Mouse (Mus musculus): ENCODE results near the gene Ckap2l. TPM values are rescaled to one million over a fixed set of nuclear protein-coding genes. Genes with fewer than 3 reads are reported as not detected.

Gene Ckap2l
- total RNA-seq, 2 experiments from 2014 or later = 26.3 to 54.4 TPM

DNA sequence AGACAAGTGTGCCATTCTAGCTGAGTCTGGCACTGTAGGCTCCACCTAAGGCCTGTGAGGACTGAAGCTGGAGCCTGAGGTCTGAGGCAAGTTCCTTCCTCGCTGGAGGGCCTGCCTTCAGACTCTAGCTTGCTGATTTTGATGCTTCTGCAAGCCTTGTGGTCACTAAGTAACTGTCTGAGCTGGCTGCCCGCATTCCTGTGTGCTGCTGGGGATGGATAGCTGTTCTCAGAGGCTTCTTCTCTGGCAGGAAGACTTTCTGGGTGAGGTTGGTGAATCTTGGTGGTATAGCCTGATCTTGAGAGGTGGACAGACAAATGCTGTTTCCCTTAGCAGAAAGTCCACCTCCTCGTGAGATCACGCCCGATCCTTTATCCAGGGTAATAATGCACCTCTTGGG is 29.3 kb downstream of the Ckap2l start:
- ATAC-seq (replicated peaks; ENCODE audit: low FRiP score, poor library complexity, severe bottlenecking) = no peak

DNA sequence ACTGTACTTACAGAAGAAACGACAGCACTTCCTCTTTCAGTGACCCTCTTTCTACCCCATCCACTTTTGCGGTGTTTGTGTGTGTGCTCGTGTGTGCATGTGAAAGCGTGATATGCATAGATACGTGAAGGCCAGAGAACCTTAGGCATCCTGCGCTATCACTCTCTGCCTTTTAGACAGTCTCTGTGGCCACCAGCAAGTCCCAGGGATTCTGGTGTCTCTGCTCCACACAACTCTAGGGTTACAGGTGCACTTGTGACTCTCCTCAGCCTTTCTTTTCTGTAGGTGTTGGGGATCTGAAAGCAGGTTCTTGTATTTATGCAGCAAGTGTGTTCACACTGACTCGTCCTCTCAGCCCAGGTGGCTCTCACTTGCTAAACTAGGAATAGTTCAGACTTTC is 31.7 kb downstream of the Ckap2l start:
- no peak for ATAC-seq (replicated peaks; ENCODE audit: low FRiP score, poor library complexity, severe bottlenecking)

DNA sequence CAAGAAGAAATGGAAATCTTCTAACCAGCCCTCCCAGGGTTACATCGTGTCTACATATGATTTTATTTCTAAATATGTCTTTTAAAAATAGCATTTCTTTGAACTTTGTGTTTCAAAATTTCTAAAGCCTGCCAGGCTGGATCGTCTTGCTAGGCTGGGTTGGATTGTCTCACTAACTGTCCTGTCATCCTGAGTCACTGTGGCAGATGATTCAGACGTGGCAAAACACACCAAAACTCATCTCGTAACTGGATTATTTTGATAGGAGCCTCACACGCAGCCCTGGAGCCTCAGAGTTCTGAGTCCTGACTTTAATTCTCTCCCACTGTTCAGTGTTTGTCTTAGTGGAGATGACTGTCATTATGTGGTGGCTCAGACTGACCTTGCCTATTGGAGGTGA is 33.9 kb downstream of the Ckap2l start:
- no peak for ATAC-seq (replicated peaks; ENCODE audit: low FRiP score, poor library complexity, severe bottlenecking)

DNA sequence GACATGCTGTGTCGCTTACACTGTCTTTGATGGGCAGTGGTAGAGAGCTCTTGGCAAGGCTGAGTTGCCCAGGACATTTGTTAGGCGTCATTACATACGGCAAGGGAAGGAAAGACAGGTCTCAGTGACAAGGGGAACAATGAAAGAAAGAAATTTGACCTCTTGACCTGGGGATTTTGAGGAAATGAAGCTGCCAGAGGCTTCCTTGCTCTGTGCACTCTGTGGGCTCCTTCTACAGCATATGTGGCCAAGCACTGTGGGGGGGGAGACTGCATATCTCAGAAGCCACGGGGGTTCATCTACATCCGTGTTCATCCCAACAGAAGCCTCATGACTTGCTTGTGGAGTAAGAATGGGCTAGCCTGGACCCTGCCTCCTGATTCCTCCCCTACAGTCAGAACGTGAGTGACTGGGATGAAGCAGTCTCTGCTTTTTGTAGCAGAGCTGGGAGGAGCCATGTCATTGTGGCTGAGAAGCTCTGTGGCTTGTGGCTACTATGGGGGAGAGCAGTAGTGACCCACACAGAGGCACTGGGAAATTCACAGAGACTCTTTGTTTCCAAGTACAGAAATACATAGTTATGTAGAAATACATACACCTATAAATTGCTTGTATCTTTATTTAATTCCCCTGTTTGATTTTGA is 35.7 kb downstream of the Ckap2l start:
- ATAC-seq (replicated peaks; ENCODE audit: low FRiP score, poor library complexity, severe bottlenecking) = no peak

DNA sequence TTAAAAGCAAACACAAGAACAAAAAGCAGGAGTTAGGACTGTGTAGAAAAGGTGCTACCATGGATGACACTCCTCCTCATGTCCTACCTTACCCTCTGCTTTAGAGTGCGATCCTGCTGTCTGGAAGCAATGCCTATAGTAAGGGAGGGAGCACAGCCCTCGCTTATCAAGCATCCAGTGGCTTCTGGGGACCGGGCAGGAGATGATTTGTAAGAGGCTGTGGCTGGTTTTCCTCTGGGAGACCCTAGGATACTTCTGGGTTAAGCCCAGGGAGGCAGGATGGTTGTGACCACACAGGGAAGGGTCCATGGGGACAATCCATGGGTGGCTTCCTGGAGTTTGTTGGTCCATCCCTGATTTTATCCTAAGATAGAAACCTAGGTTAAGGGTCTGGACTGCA is 36.4 kb downstream of the Ckap2l start:
- ATAC-seq (replicated peaks; ENCODE audit: low FRiP score, poor library complexity, severe bottlenecking) = no peak

DNA sequence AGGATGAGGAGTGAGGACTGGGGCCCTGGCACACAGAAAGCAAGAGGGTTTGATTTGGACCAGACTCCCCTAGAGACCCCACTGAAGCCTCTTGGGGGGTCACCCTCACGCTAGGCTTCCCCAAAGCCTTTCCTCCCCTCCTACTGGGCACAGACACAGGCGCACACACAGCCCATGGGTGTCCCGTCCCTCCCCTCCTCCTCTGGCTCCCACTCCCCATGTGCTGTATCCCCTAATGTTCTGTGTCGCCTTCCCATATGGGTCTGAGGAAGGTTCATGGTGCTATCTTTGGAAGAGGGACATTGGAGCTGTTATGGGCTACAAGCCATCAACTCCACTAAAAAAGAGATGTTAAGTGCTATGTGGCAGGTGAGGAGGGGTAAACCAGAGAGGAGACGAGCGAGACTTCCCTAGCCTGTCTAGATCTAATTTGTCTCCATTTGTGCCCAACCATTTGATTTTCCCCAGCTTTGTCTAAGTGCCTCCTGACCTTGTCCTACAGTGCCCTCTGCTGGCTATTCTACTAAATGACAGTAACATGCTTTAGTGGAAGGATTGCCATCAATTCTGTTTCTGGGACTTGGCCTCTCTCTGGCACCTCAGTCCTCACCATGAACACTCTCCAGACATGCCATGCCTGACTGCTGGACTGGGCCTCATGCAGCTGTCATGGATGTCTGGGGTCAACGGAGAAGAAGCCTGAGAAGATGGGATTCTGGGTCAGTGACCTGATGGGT is 38.4 kb downstream of the Ckap2l start:
- ATAC-seq (replicated peaks; ENCODE audit: low FRiP score, poor library complexity, severe bottlenecking) = peak; percentile 76

DNA sequence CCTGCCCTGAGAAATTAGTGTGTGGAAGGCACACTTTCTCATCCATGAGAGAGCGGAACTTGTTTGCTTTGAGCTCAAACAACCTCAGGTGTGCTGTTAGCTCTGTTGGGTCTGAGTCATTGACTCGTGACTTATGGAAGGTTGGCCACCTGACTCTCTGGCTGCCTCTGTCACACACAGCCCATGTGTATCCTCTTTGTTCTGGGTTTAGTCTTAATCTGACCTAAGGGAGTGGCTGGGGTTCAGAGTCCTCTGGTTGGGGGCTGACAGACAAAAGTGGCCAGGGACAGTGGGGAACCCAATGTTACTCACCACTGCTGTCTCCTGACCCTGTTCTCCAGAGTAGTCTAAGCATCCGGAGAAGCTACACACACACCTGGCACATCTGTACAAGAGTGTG is 39.0 kb downstream of the Ckap2l start:
- ATAC-seq (replicated peaks; ENCODE audit: low FRiP score, poor library complexity, severe bottlenecking) = no peak

DNA sequence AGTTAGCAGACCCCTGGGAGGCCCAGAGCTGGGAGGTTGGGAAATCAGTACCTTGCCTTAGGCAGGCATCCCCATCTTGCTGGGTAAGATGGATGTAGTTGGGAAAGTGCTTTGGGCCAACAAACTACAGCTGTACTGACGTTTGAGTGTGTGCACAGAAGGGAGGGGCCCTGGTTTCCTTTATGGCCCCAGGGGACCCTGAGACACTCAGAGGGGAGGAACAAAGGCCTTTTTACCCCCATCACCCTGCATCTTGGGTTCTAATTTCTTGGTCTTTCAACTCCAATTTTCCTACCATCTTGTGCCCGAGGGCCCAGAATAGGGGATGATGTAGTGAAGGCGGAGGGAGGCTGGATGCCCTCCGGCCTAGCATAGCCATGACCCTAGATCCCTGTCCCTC is 41.0 kb downstream of the Ckap2l start:
- no peak for ATAC-seq (replicated peaks; ENCODE audit: low FRiP score, poor library complexity, severe bottlenecking)

DNA sequence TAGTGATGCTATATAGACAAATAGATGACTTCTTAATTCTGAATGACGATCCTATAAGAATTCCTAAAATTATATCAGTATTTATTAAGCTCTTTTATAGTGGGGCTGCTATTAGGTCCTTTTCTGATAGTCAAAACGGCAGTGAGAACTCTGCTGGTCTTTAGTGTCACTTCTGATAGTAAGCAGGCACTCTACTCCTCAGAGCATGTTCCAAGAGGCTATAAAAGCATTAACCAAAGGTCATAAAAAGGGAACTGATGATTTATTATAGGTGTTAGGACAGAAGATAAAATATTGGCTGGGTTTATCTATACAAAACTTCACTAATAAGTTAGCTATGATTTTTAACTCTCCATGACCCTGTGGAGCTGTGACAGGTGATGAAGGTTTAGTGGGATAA is 42.9 kb downstream of the Ckap2l start:
- ATAC-seq (replicated peaks; ENCODE audit: low FRiP score, poor library complexity, severe bottlenecking) = no peak

DNA sequence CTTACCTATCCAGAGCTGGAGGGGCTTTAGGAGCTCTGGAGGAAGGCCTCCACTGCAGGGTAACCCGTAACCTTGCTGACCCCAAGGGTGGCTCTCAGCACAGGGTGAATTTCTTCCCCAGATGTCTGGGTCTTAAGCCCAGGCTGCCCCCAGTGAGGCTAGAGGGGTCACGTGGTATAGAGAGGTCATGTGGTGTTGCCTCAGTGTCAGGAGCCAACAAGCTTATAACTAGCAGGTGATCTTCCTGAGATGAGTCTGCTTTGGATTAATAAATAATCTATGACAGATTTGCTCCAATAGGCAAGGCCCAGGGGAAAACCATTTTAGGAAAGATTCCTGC is 43.4 kb downstream of the Ckap2l start:
- no peak for ATAC-seq (replicated peaks; ENCODE audit: low FRiP score, poor library complexity, severe bottlenecking)

DNA sequence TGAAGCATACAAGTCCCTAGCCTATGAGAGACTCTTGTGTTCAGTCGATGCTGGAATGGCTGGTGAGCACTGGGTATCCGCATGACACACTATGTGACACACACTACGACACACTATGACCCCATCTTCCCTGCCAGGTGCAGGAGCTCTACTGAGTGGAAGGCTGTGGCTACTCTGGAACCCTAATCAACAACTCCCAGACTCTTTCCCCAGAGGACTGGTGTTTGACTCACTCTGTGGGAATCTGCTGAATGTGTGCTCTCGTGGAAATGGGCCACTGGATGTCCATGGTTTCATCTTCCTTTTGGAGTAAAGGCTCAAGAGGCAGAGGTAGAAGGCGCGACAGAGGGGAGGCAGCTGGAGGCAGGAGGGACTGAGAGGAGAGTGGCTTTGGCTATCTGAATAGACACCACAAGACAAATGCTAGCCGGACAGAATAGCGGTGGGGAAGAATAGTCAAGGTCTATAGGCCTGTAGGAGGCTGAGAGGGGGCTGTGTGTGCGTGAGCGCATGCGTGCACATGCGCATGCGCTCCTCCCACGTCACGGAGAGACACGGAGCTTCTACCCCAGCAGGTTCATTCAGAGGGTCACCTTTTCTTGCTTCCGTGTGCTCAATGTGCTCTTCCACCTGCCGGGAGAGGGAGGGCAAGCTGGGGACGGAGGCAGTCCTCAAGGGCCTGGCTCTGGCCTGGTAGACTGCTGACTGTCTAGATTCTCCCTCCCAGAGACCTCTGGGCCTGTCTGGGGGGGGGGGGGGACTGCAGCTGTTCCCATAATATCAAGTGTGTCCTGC is 44.0 kb downstream of the Ckap2l start:
- ATAC-seq (replicated peaks; ENCODE audit: low FRiP score, poor library complexity, severe bottlenecking) = no peak

DNA sequence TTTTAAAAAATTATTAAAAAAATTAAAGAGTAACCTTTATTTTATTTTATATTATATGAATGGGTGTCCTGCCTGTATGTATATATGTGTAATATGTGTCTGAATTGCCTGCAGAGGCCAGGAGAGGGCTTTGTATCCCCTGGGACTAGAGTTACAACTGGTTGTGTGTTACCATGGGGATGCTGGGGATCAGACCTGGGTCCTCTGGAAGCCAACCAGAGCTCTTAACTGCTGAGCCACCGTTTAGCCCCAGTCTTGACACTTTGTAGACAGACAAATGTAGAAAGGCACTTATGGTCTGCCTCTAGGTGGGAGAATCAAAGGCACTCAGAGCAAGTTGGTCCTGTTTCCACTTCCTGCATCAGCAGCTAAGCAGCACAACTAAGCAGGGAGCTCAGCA is 47.7 kb downstream of the Ckap2l start:
- ATAC-seq (replicated peaks; ENCODE audit: low FRiP score, poor library complexity, severe bottlenecking) = no peak

DNA sequence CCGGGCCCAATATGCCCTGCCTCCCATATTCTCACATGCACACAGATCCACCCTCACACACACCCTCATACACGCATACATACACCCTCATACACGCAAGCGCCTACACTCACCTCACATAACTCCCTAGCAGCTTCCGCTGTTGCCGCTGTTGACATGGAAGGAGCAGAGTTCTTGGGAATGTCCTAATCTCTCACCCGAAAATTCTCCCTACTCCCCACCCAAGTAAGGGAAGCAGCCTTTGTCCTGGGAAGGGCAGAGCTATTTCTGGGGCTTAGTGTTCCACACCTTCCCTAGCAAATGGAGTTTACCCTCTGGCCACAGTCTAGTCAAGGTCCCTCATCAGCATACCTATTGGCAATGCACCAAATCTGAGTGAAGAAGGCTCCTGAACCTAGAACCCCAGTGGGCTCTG is 49.3 kb downstream of the Ckap2l start:
- no peak for ATAC-seq (replicated peaks; ENCODE audit: low FRiP score, poor library complexity, severe bottlenecking)

DNA sequence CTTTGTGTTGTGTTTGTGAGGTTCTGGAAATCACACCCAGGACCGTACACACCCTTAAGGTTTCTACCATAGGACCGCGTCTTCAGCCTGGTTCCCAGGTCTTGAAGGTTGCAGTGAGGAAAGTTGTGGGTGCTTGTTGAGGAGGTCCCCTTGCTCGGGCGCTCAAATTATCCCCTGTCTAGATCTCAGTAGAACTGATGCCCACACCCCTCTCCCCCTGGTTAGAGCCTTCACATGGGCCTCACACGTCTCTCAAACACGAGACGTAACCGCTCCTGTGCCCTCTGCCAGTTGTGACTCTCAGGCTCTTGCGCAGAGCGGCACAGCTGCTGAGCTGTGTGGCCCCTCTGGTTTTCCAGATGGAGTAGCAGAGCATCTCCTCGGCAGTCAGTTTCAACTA is 50.1 kb downstream of the Ckap2l start:
- ATAC-seq (replicated peaks; ENCODE audit: low FRiP score, poor library complexity, severe bottlenecking) = no peak

DNA sequence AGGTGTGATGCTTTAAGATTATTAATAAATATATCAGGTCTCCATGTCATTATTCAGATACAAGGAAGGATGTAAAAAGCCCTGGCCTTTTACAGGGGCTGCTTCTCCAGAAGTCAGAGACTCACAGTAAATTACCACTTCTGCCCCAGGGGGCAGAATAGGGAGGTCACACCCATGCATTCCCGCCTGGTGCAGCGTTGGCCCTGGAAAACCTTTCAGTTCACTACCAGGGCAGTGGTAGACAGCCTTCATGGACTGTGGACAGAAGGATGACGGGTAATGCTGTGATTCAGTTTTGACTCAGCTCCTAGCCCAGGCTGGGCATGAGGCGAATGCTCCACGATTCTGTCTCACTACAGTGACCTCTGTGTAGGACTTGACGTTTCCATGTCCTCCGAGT is 50.6 kb downstream of the Ckap2l start:
- no peak for ATAC-seq (replicated peaks; ENCODE audit: low FRiP score, poor library complexity, severe bottlenecking)

DNA sequence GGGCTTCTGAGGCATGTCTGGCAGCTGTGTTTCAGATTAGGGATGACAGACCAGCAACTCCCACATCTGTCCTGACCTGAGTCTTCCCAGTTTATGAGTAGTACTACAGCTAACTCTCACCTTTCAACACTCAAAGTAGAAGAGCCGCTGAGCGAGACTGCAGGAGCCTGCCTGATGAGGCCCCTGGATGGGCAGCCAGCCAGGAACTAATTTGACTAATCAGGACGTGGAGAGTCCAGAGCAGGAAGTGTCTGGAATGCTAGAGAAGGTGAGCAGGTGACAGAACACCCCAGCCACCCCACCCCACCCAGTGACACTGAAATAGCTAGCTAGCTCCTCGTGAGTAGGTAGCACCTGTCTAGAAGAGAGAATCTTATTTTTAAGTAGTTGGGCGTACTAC is 51.4 kb downstream of the Ckap2l start:
- ATAC-seq (replicated peaks; ENCODE audit: low FRiP score, poor library complexity, severe bottlenecking) = no peak

DNA sequence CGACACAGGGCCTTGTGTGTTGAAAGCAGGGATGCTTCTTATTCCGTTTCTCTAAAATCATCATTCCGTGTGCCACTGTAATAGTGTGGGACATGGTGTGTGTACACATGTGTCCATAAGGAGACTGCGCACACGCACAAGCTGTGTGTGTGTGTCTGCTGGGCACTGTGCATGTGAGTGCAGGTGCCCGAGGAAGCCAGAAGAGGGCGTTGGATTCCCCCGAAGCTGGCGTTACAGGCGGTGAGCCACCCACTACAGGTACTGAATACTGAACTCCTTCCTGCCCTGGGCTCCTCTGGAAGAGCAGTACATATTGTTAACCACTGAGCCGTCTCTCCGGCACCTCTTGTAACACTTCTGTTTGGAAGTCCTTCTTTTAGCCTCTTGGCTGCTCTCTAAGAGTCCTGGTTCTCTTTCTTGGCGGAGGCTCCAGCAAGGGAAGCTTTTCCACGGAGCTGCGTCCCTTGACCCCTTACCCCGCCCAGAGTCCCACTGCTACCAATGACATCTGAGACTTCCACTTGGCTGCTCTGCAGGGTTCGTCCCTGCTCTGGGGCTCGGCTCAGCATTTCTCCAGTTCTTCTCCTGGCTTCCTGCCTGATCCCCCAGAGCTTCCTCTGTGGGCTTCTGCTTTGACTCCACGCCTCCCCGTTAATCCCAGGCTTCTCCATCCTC is 52.4 kb downstream of the Ckap2l start:
- ATAC-seq (replicated peaks; ENCODE audit: low FRiP score, poor library complexity, severe bottlenecking) = no peak

DNA sequence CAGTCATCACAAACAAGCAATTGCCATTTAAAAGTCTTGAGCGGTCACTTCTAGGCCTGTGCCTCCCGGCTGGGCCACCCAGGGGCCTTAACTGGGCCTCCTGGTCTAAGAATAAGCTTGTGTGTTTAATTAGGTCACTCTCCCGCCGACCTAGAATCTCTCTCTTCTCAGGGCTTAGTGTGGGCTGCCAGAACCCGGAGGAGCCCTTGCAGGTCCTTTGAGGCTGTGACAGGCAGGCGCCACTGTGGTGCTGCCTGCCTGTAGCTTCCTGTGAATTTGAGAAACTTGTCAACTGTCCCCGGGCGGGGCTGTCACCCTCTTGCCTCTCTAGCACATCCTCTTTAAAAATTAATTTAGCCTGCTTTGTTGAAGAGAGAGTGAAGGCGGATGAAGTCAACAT is 53.2 kb downstream of the Ckap2l start:
- no peak for ATAC-seq (replicated peaks; ENCODE audit: low FRiP score, poor library complexity, severe bottlenecking)

DNA sequence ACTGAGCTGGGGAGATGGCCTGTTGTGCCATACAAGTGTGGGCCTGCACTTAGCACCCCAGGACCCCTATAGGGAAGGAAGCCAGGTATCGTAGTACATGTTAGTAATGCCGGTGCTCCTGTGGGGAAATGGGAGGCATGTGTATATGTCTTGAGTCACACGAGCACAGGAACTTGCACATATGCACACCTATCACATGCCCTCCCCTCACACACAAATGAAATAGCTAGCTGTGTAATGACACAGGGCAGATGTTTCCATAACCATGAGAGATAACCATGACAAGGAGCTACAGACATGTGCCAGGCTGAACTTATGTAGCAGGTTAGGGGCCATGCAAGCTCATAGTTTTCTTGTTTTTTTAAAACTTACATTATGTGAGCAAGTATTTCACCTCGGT is 54.0 kb downstream of the Ckap2l start:
- ATAC-seq (replicated peaks; ENCODE audit: low FRiP score, poor library complexity, severe bottlenecking) = 0 out of 2 replicates have a peak, but pooled peaks have one; percentile 36
